Mouse (Mus musculus) lung, adult 2 months (tissue): ENCODE measurements at regions not wholly inside any gene's neighbourhood (a gene's known extent, or its start where the extent isn't known, plus 50 kb on each side); places are given as distances from the start of the nearest gene placed in this dataset.

Source experiments
- CTCF ChIP-seq: fragments of 200-500 bp; IDR thresholded peaks from 2 replicates; pipeline ENCODE4 v1.5.1; 2011; ENCODE audit warnings: mild to moderate bottlenecking, low read length, control low read depth; ENCODE audit not compliant: insufficient read depth
- POLR2A ChIP-seq: fragments of 200-500 bp; IDR thresholded peaks from 2 replicates; pipeline ENCODE4 v1.6.1; 2011; ENCODE audit warnings: low read depth, mild to moderate bottlenecking, control low read depth, low read length, borderline replicate concordance; ENCODE audit errors: extremely low read depth

GRCm38 (mm10) chr13:71649031-71649430, 314.5 kb downstream of the Irx1 start:
- TF ChIP-seq CTCF (no peak), POLR2A (no peak)
